In genomic region chr8:105621841-105622240, GRCm38 (mm10) we compare ENCODE assay signal across 8 mouse cellular contexts. TPM values are rescaled to one million over a fixed set of nuclear protein-coding genes. Genes with fewer than 3 reads are reported as not detected.
A peak's percentile ranks its signal among the peaks of the same experiment; 100 is the strongest.
DNase-seq lines count a peak whose midpoint lies in the region; ATAC-seq and TF ChIP-seq lines count a peak whose summit lies in the region.

No protein-coding gene starts in this region.

- H3K9ac ChIP-seq in forebrain, embryonic 15.5 days (replicated peaks) = no peak overlapping the region
- no peak overlapping the region; the same call in 1 of the 2 replicates for H3K9ac ChIP-seq in midbrain, embryonic 12.5 days (replicated peaks)

- no peaks in the 10 kb centered on the region for H3K27me3 ChIP-seq in forebrain, embryonic 15.5 days
- no peaks in the 10 kb centered on the region for H3K27me3 ChIP-seq in midbrain, embryonic 12.5 days

- no peaks in the 10 kb centered on the region for H3K9me3 ChIP-seq in forebrain, embryonic 15.5 days
- H3K9me3 ChIP-seq in midbrain, embryonic 12.5 days = no peaks in the 10 kb centered on the region

- ATAC-seq in forebrain, embryonic 15.5 days (replicated peaks) = 0 out of 2 replicates have a peak, but pooled peaks have one; percentile 21
- ATAC-seq in midbrain, embryonic 12.5 days (ENCODE audit: low FRiP score, low read depth) = no peak

- H3K4me1 ChIP-seq in forebrain, embryonic 15.5 days = peaks cover 37% of the 10 kb centered on the region
- H3K4me1 ChIP-seq in midbrain, embryonic 12.5 days = peaks cover 19% of the 10 kb centered on the region

- TF ChIP-seq CTCF in left cerebral cortex, adult 2 months (IDR thresholded peaks at IDR 0.05) = no peak

- WGBS in forebrain, embryonic 15.5 days = 24% methylated on average over 4 of the region's 4 CpGs
- 77% methylated on average over 4 of the region's 4 CpGs for WGBS in midbrain, embryonic 12.5 days

- H3K4me2 ChIP-seq in forebrain, embryonic 15.5 days (replicated peaks) = no peak overlapping the region
- H3K4me2 ChIP-seq in midbrain, embryonic 12.5 days (replicated peaks) = no peak overlapping the region

- DNase-seq in cerebellum, adult 11-12 months = peak; percentile 35
- DNase-seq in cerebellum, postnatal 36 days = no peak
- DNase-seq in left cerebral cortex, adult 2 months (ENCODE audit: extremely low spot score in 1 of 2, low spot score in 2 of 2) = no peak
- no peak for DNase-seq in left cerebral cortex, adult 9 months (ENCODE audit: low spot score in 2 of 2)
- DNase-seq in left cerebral cortex, postnatal 4 days = no peak
- DNase-seq in left cerebral cortex, postnatal 25 days (ENCODE audit: low spot score in 2 of 2) = no peak

- intact Hi-C loops in left cerebral cortex, adult 2 months (cut with DNase I) = loop anchor here (2.0 to 5.0 kb wide), 3 partner anchors 15 to 79 kb away; partner anchors contain the start of genes Acd and Pard6a
- intact Hi-C loops in left cerebral cortex, postnatal 4 days (cut with DNase I) = no loop called here
- intact Hi-C loops in left cerebral cortex, postnatal 25 days (cut with DNase I) = loop anchor here (2.0 to 5.0 kb wide), 2 partner anchors 55 to 73 kb away; partner anchors contain the start of gene Atp6v0d1

- peaks cover 45% of the 10 kb centered on the region for H3K36me3 ChIP-seq in forebrain, embryonic 15.5 days
- H3K36me3 ChIP-seq in midbrain, embryonic 12.5 days = peaks cover 57% of the 10 kb centered on the region

- H3K4me3 ChIP-seq in left cerebral cortex, adult 2 months = no peak overlapping the region
- H3K4me3 ChIP-seq in forebrain, embryonic 15.5 days = no peak overlapping the region
- H3K4me3 ChIP-seq in midbrain, embryonic 12.5 days = no peak overlapping the region

- H3K27ac ChIP-seq in left cerebral cortex, adult 2 months = peak overlapping the region; percentile 90
- peak overlapping the region; percentile 74 for H3K27ac ChIP-seq in forebrain, embryonic 15.5 days (replicated peaks)
- H3K27ac ChIP-seq in midbrain, embryonic 12.5 days (replicated peaks) = peak overlapping the region; percentile 75

RNA-seq across cellular contexts. Expression of gene Ctcf, which starts 14.5 kb away (rescaled TPM):
- 10 to 100 TPM; 67.4 to 70.2 TPM for total RNA-seq in left cerebral cortex, adult 2 months (2021)
- 150 and 152 TPM in 2 replicates for polyA plus RNA-seq in forebrain, embryonic 15.5 days (2015; fragmentation: Nextera tagmentation; extraction: Ambion mirVana)
- 157 TPM in 2 replicates for polyA plus RNA-seq in midbrain, embryonic 12.5 days (2016; fragmentation: Nextera tagmentation; extraction: Ambion mirVana)
- total RNA-seq in left cerebral cortex, postnatal 4 days (2021) = 10 to 100 TPM; 80.8 to 82.2 TPM
- 10 to 100 TPM; 63.7 to 68.5 TPM for total RNA-seq in left cerebral cortex, postnatal 25 days (2021)

RNA-seq across cellular contexts. Expression of gene Agrp, which starts 15.4 kb away (rescaled TPM):
- total RNA-seq in left cerebral cortex, adult 2 months (2021) = not detected
- polyA plus RNA-seq in forebrain, embryonic 15.5 days (2015; fragmentation: Nextera tagmentation; extraction: Ambion mirVana) = 0.47 and 0.69 TPM in 2 replicates
- polyA plus RNA-seq in midbrain, embryonic 12.5 days (2016; fragmentation: Nextera tagmentation; extraction: Ambion mirVana) = 1.3 TPM in 1 of 2 replicates, not detected in the other
- not detected for total RNA-seq in left cerebral cortex, postnatal 4 days (2021)
- not detected for total RNA-seq in left cerebral cortex, postnatal 25 days (2021)

RNA-seq across cellular contexts. Expression of gene Ripor1, which starts 16.8 kb away (rescaled TPM):
- total RNA-seq in left cerebral cortex, adult 2 months (2021) = 10 to 100 TPM; 81.0 to 91.4 TPM
- polyA plus RNA-seq in forebrain, embryonic 15.5 days (2015; fragmentation: Nextera tagmentation; extraction: Ambion mirVana) = 26.5 and 29.0 TPM in 2 replicates
- 19.5 and 21.7 TPM in 2 replicates for polyA plus RNA-seq in midbrain, embryonic 12.5 days (2016; fragmentation: Nextera tagmentation; extraction: Ambion mirVana)
- 10 to 100 TPM; 70.0 to 70.6 TPM for total RNA-seq in left cerebral cortex, postnatal 4 days (2021)
- 10 to 100 TPM; 77.0 to 81.5 TPM for total RNA-seq in left cerebral cortex, postnatal 25 days (2021)

RNA-seq across cellular contexts. Expression of gene Atp6v0d1, which starts 56.0 kb away (rescaled TPM):
- total RNA-seq in left cerebral cortex, adult 2 months (2021) = 100 to 1,000 TPM; 288 to 319 TPM
- polyA plus RNA-seq in forebrain, embryonic 15.5 days (2015; fragmentation: Nextera tagmentation; extraction: Ambion mirVana) = 184 and 193 TPM in 2 replicates
- polyA plus RNA-seq in midbrain, embryonic 12.5 days (2016; fragmentation: Nextera tagmentation; extraction: Ambion mirVana) = 107 and 110 TPM in 2 replicates
- total RNA-seq in left cerebral cortex, postnatal 4 days (2021) = 100 to 1,000 TPM; 255 to 260 TPM
- 100 to 1,000 TPM; 317 to 340 TPM for total RNA-seq in left cerebral cortex, postnatal 25 days (2021)
